Mouse (Mus musculus) thymus, postnatal 25 days (tissue): ENCODE measurements around the gene Syngr4.
"Not testable (repeated sequence)": the region's sequence is repeated elsewhere in the genome, so short reads cannot be mapped to it uniquely, and the experiment has no call there.

Experiments
- DNase-seq: peaks from one replicate; pipeline ENCODE4 v3.0.0; 2022

Syngr4 gene

GRCm38 (mm10) chr7:45896517-45897257 is at the start of gene Syngr4, which contains the start of gene Tmem143:
Gene Syngr4, minus strand, starts transcription at chr7:45896714.
Gene Tmem143, plus strand, starts transcription at chr7:45896941.
- DNase-seq, result peak; percentile 95

GRCm38 (mm10) chr7:45943280-45943679 is 46.8 kb upstream of the Syngr4 start:
- peak; percentile 22 for DNase-seq

GRCm38 (mm10) chr7:45941986-45942385 is 45.5 kb upstream of the Syngr4 start:
- DNase-seq, result no peak

GRCm38 (mm10) chr7:45939836-45940235 is 43.3 kb upstream of the Syngr4 start:
- no peak for DNase-seq

- DNase-seq, result peak; percentile 80
Observed at GRCm38 (mm10) chr7:45935114-45935513, 38.6 kb upstream of the Syngr4 start.

- DNase-seq, result not testable (repeated sequence)
Observed at GRCm38 (mm10) chr7:45933766-45934165, 37.3 kb upstream of the Syngr4 start.

GRCm38 (mm10) chr7:45929688-45930087 is 33.2 kb upstream of the Syngr4 start:
- no peak for DNase-seq

GRCm38 (mm10) chr7:45928626-45929295 is 32.2 kb upstream of the Syngr4 start:
- DNase-seq, result no peak

- DNase-seq, result peak; percentile 76
Observed at GRCm38 (mm10) chr7:45924429-45924816, 27.9 kb upstream of the Syngr4 start.

- no peak for DNase-seq
Observed at GRCm38 (mm10) chr7:45923762-45924428, 27.4 kb upstream of the Syngr4 start, which contains the start of gene Ccdc114. Gene Ccdc114, plus strand, starts transcription at chr7:45924072.

GRCm38 (mm10) chr7:45922928-45923761 is 26.6 kb upstream of the Syngr4 start:
- DNase-seq, result peak; percentile 94

GRCm38 (mm10) chr7:45921950-45922600 is 25.6 kb upstream of the Syngr4 start:
- DNase-seq, result peak; percentile 22

- DNase-seq, result peak; percentile 79
Observed at GRCm38 (mm10) chr7:45921242-45921621, 24.7 kb upstream of the Syngr4 start, which contains the start of gene Emp3. Gene Emp3, minus strand, starts transcription at chr7:45921404.

- DNase-seq, result peak; percentile 38
Observed at GRCm38 (mm10) chr7:45920583-45921241, 24.2 kb upstream of the Syngr4 start.

- peak; percentile 38 for DNase-seq
Observed at GRCm38 (mm10) chr7:45919761-45920160, 23.2 kb upstream of the Syngr4 start.

- DNase-seq, result peak; percentile 40
Observed at GRCm38 (mm10) chr7:45919083-45919671, 22.7 kb upstream of the Syngr4 start.

GRCm38 (mm10) chr7:45917926-45918325 is 21.4 kb upstream of the Syngr4 start:
- no peak for DNase-seq

GRCm38 (mm10) chr7:45917004-45917704 is 20.6 kb upstream of the Syngr4 start:
- DNase-seq, result peak; percentile 36

GRCm38 (mm10) chr7:45916056-45917003 is 19.8 kb upstream of the Syngr4 start:
- peak; percentile 86 for DNase-seq
